Mouse (Mus musculus) B cell, adult (primary cell): ENCODE results near the gene Camsap2. TPM values are rescaled to one million over a fixed set of nuclear protein-coding genes. Genes with fewer than 3 reads are reported as not detected.

ENCODE experiments used
- total RNA-seq: library from RNA; stranded (reverse); gene quantifications from 4 replicates; pipeline ENCODE4 v1.2.4, GENCODE M21; 2023; ENCODE audit not compliant: inconsistent age

Gene Camsap2
- total RNA-seq, result 36.4 to 39.9 TPM (median 38.4 TPM) in 4 replicates

GRCm38 (mm10) chr1:136345454-136346372 lies at the start of gene Camsap2:
TSS of gene Camsap2 (minus strand) at chr1:136346104.

GRCm38 (mm10) chr1:136260635-136261238 lies 85.2 kb downstream of the Camsap2 start, which contains the start of gene Gpr25:
TSS of gene Gpr25 (minus strand) at chr1:136260873.

DNA sequence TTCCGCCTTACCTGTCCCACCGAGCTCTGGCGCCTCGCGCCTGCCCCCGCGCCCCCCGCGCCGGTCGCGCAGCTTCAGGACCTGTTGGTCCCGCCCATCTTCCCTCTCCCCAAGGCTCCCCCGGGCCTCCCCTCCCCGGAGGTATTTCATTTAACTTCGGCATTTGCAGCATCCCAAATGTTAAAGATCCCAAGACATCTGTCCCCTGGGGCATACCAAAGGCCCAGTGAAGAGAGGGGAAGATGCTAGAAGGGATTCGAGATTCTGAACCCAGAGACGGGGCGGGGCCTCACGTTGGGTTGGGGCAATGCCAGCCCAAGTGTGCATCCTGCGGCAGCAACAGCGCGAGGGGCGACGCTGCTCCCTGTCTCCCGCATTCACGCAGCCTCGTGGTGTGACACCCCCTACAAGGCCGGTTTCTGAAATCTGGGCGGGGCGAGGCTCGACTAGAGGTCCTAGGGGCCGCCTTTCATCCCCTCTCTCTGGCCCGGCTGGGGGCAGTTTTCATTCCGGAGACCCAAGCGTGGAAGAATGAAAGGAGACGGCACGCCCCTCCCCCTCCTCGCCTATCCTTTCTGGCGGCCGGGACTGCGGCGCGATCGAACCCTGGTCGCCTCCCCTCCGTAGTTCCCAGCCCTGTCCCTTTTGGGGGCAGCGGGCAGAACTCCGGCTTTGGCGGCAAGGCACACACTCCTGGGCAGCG lies 111.9 kb downstream of the Camsap2 start, which contains the start of gene Inava:
TSS of gene Inava (minus strand) at position 373 of the 703 bp plus-strand sequence.

Other genes with a start within 250 kb of the Camsap2 start
- gene Kif21b, start 214.7 kb downstream of the Camsap2 start, total RNA-seq, result 182 to 212 TPM (median 208 TPM) in 4 replicates
- not detected in 4 replicates for gene Mroh3, start 133.3 kb downstream of the Camsap2 start, total RNA-seq
- gene Inava, start 111.8 kb downstream of the Camsap2 start, total RNA-seq, result not detected in 4 replicates
- not detected in 4 replicates for gene Gpr25, start 85.2 kb downstream of the Camsap2 start, total RNA-seq
- 20.3 to 21.9 TPM (median 20.6 TPM) in 4 replicates for gene Ddx59, start 69.2 kb upstream of the Camsap2 start, total RNA-seq
- 0.48 to 3.4 TPM (median 0.89 TPM) in 4 replicates for gene Kif14, start 120.2 kb upstream of the Camsap2 start, total RNA-seq